Mouse (Mus musculus): Measurements from ENCODE around the gene Mettl7b. TPM values are rescaled to one million over a fixed set of nuclear protein-coding genes. Genes with fewer than 3 reads are reported as not detected.

Mettl7b gene
- polyA plus RNA-seq, 1 experiment: 0.77 TPM

DNA sequence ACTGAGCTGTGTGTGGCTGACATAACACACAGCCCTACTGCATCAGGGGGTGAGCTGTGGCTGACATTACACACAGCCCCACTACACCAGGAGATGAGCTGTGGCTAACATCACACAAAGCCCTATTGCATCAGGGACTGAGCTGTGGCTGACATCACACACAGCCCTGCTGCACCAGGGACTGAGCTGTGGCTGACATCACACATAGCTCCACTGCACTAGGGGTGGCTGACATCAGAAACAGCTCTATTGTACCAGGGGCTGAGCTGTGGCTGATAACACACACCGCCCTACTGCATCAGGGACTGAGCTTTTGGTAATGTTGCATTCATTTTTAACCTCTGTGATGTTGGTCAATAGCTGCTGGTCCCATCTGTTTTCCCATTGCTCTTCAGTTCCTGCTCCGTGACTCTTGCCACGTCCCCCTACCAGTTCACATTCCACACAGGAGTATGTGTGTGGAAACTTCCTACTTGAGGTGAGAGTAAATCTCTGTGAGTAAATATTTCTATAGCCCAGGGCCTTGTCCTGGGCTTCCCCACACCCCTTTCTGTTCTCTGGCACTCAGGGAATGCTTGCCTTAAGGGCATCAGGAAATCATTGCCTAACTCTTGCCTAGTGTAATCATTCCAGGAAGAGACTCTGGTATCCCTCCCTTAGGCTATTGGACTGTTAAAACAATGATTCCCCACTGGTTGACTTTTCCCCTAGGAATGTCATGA lies 20.0 kb upstream of the Mettl7b start:
- Histone ChIP-seq H3K4me1 (ENCODE audit: control insufficient read depth, insufficient read depth, low read length) (0 out of 2 replicates have a peak, but pooled peaks cover 2% of the 10 kb centered on the region), H3K4me3 (replicated peaks; ENCODE audit: extremely low read depth, low read depth, low read length) (no peak overlapping the region)
- peak; percentile 25 for DNase-seq
- no peak for TF ChIP-seq POLR2A (IDR thresholded peaks at IDR 0.05; ENCODE audit: borderline replicate concordance, extremely low read depth, low read depth, low read length)
- no peak for TF ChIP-seq CTCF (IDR thresholded peaks at IDR 0.05; ENCODE audit: insufficient read depth, low read length)
- 50% methylated on average over 3 of the region's 3 CpGs for WGBS

DNA sequence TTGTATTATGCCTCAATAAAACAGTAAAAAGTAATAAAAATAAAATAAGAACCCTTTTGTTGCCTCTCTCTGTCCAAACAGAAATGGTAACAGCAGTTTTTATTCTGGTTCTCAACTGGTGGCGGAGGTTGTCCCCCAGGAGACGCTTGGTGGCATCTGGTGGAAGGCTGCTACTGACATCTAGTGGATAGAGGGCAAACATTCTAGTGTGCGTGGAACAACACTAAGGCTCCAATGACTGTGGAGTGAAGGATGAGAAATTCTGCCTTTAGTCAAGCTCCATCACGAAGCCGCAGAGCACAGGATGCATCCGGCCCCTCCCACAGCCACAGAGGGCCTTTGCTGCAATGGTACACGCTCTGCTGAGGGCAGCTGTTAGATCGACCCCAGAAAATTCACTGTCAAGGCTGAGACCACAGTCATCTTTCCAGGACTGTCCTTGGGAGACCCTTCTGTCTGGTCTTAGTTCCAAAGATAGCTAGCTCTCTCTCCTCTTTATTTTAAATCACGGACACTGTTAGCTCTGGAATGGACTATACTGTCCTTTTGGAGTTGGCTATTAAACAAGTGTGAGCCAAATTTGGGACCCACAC lies 16.8 kb upstream of the Mettl7b start:
- DNase-seq: no peak
- TF ChIP-seq CTCF (IDR thresholded peaks at IDR 0.05; ENCODE audit: insufficient read depth, low read length) (peak; percentile 76), POLR2A (IDR thresholded peaks at IDR 0.05; ENCODE audit: borderline replicate concordance, extremely low read depth, low read depth, low read length) (no peak)
- Histone ChIP-seq H3K4me3 (replicated peaks; ENCODE audit: extremely low read depth, low read depth, low read length) (no peak overlapping the region), H3K4me1 (ENCODE audit: control insufficient read depth, insufficient read depth, low read length) (0 out of 2 replicates have a peak, but pooled peaks cover 2% of the 10 kb centered on the region)
- WGBS: 21% methylated on average over 9 of the region's 9 CpGs

DNA sequence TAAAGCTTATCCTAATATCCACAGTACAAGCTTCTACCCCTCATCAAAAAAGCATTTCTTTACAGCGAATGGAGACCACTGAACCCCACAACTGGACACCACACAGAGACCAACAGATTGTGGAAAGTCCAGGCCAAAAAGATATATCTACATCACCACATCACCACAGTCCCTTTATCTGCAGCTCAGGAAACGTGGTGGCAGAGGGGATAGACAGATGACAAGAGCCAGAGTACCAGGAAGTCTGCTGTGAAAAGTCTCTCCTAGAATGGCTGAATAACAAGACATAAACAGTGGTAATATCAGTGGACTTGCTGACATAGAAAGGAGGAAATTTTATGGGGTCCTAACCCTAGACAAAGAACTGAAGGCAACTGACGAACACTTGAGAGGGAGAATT lies 15.6 kb upstream of the Mettl7b start:
- TF ChIP-seq POLR2A (IDR thresholded peaks at IDR 0.05; ENCODE audit: borderline replicate concordance, extremely low read depth, low read depth, low read length) (no peak), CTCF (IDR thresholded peaks at IDR 0.05; ENCODE audit: insufficient read depth, low read length) (no peak)
- 72% methylated on average over 3 of the region's 3 CpGs for WGBS
- DNase-seq: no peak
- 0 out of 2 replicates have a peak, but pooled peaks cover 2% of the 10 kb centered on the region for H3K4me1 ChIP-seq (ENCODE audit: control insufficient read depth, insufficient read depth, low read length)
- no peak overlapping the region for H3K4me3 ChIP-seq (replicated peaks; ENCODE audit: extremely low read depth, low read depth, low read length)

DNA sequence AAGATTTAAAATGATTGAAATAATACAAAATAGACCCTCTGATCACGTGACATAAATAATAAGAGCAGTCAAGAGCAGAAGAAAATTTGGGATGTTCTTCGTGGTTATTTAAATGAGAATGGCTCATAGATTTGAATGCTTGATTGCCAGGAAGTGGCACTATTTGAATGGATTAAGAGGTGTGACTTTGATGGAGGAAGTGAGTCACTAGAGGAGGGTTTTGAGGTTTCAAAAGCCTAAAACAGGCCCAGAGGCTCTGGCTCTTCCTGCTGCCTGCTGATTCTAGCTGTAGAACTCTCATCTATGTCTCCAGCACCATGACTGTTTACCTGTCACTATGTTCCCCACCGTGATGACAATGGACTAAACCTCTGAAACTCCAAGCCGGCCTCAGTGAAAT lies 12.1 kb upstream of the Mettl7b start:
- WGBS: 80% methylated on average over 4 of the region's 4 CpGs

DNA sequence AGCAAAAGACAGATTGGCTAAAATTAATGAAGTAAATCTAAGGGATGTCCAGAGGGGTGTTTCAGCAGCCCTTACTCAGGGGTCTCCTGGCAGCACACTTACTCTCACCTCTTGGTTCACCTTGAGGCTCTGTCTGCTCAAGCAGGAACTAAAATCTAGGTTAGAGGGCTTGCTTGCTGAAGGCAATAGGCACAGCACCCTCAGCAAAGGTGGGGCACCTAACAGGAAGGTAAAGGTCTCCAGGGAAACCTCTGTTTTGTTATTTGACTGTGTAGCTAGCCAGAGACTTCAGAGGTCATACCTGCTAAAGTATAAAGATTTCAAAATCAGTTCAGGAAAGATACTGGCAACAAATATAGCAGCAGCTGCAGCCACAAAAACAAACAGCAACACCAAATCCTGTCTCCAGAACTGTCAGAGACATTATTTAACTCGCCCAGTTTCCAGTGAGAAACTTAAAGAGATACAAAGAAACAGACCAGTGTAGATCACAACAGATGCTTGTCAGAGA lies 10.0 kb upstream of the Mettl7b start:
- DNase-seq: no peak
- no peak overlapping the region for H3K4me3 ChIP-seq (replicated peaks; ENCODE audit: extremely low read depth, low read depth, low read length)
- peaks cover 3% of the 10 kb centered on the region; the same call in 1 of the 2 replicates for H3K4me1 ChIP-seq (ENCODE audit: control insufficient read depth, insufficient read depth, low read length)
- WGBS: 40% methylated on average over 1 of the region's 1 CpGs
- TF ChIP-seq CTCF (IDR thresholded peaks at IDR 0.05; ENCODE audit: insufficient read depth, low read length) (no peak), POLR2A (IDR thresholded peaks at IDR 0.05; ENCODE audit: borderline replicate concordance, extremely low read depth, low read depth, low read length) (no peak)

More for the DNA sequence above, 12.1 kb upstream of the Mettl7b start:
- Histone ChIP-seq H3K4me3 (replicated peaks; ENCODE audit: extremely low read depth, low read depth, low read length) (no peak overlapping the region), H3K4me1 (ENCODE audit: control insufficient read depth, insufficient read depth, low read length) (peaks cover 1% of the 10 kb centered on the region; the same call in 1 of the 2 replicates)
- DNase-seq: no peak
- TF ChIP-seq POLR2A (IDR thresholded peaks at IDR 0.05; ENCODE audit: borderline replicate concordance, extremely low read depth, low read depth, low read length): no peak
- TF ChIP-seq CTCF (IDR thresholded peaks at IDR 0.05; ENCODE audit: insufficient read depth, low read length): no peak

DNA sequence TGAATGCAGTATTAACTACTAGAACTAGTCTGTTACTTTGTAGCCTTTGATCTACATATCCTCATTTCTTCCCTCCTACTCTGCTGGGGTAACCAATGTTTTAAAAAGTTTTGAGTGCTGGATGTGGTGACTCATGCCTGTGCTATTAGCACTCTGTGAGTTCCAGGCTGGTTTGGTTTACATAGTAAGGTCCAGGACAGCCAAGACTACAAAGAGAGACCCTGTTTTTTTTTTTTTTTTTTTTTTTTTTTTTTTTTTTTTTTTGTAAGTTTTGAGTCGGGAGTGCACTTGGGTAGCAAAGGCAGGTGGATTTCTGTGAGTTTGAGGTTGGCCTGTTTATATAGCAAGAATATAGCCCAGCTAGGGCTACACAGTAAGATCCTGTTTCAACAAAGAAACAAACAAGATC lies 7.6 kb upstream of the Mettl7b start:
- Histone ChIP-seq H3K4me3 (replicated peaks; ENCODE audit: extremely low read depth, low read depth, low read length) (no peak overlapping the region), H3K4me1 (ENCODE audit: control insufficient read depth, insufficient read depth, low read length) (peaks cover 3% of the 10 kb centered on the region; the same call in 1 of the 2 replicates)
- WGBS: 5% methylated on average over 1 of the region's 1 CpGs
- no peak for DNase-seq
- TF ChIP-seq POLR2A (IDR thresholded peaks at IDR 0.05; ENCODE audit: borderline replicate concordance, extremely low read depth, low read depth, low read length) (no peak), CTCF (IDR thresholded peaks at IDR 0.05; ENCODE audit: insufficient read depth, low read length) (no peak)

DNA sequence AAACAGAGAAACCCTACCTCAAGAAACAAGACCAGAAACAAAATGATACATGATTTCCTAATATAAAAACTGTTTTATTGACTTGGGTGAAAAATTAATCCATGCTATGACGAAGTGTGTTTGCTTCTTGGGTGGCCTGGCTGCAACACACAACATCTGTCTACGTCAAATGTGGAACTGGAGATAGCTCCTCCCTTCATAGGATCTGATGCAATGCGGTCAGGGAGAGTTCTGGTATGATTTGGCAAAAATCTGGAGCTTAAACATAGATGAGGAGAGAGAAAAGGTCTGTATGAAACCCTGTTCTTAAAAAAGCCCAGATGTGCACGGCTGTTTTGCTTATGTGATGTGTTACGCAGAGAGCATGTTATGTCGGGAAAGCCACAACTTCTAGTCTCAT lies 5.1 kb upstream of the Mettl7b start:
- TF ChIP-seq CTCF (IDR thresholded peaks at IDR 0.05; ENCODE audit: insufficient read depth, low read length) (no peak), POLR2A (IDR thresholded peaks at IDR 0.05; ENCODE audit: borderline replicate concordance, extremely low read depth, low read depth, low read length) (no peak)
- WGBS: 64% methylated on average over 6 of the region's 6 CpGs
- no peak overlapping the region for H3K4me3 ChIP-seq (replicated peaks; ENCODE audit: extremely low read depth, low read depth, low read length)

DNA sequence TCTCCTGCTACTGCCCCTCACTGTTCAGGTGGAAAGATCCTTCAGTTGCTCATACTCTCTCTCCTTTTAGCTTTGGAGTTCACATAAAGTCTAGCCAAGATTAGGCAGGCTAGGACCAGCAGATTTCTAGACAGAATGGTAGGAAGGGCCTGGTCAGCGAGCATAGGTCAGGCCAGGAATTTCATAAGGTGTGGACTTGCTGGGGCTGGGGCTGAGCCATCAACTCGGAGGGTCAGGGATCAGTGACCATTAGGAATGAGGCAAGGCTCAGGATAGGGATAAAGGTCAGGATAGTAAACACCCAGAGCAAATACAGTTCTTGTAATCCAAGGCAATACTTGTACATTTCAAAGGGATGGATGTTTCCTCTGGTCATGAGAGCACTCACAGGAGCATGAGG lies 4.2 kb upstream of the Mettl7b start:
- WGBS: 63% methylated on average over 2 of the region's 2 CpGs
- DNase-seq: no peak
- Histone ChIP-seq H3K4me3 (replicated peaks; ENCODE audit: extremely low read depth, low read depth, low read length) (no peak overlapping the region), H3K4me1 (ENCODE audit: control insufficient read depth, insufficient read depth, low read length) (peaks cover 3% of the 10 kb centered on the region; the same call in 1 of the 2 replicates)
- TF ChIP-seq CTCF (IDR thresholded peaks at IDR 0.05; ENCODE audit: insufficient read depth, low read length) (no peak), POLR2A (IDR thresholded peaks at IDR 0.05; ENCODE audit: borderline replicate concordance, extremely low read depth, low read depth, low read length) (no peak)

More for the DNA sequence above, 5.1 kb upstream of the Mettl7b start:
- DNase-seq: no peak
- peaks cover 3% of the 10 kb centered on the region; the same call in 1 of the 2 replicates for H3K4me1 ChIP-seq (ENCODE audit: control insufficient read depth, insufficient read depth, low read length)

DNA sequence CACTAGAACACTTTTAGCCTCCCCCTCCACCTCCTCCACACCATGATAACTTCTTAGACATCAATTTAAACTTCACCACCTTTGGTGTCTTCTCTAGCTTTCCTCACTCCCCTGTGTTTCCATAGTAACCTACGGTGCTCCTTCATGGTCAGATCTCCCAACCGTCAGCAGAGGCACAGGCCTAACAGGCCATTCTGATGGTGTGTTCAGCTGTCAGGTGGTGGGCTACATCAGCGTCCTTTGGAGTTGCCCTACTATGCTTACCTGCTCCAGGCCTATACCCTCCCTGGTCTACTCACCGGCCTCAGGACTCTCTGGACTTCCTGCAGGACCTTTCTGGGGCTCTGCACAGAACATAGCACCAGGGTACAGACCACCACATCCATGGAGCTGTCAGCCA lies 646 bp downstream of the Mettl7b start:
- no peak for DNase-seq
- WGBS: 78% methylated on average over 4 of the region's 4 CpGs
- no peak overlapping the region for H3K4me3 ChIP-seq (replicated peaks; ENCODE audit: extremely low read depth, low read depth, low read length)
- TF ChIP-seq CTCF (IDR thresholded peaks at IDR 0.05; ENCODE audit: insufficient read depth, low read length): no peak
- TF ChIP-seq POLR2A (IDR thresholded peaks at IDR 0.05; ENCODE audit: borderline replicate concordance, extremely low read depth, low read depth, low read length): no peak
- no peaks in the 10 kb centered on the region for H3K4me1 ChIP-seq (ENCODE audit: control insufficient read depth, insufficient read depth, low read length)

Measured in lung, adult 2 months (tissue).